Mouse (Mus musculus) G1E (cell line): Measurements from ENCODE around the gene Gnat1. TPM values are rescaled to one million over a fixed set of nuclear protein-coding genes. Genes with fewer than 3 reads are reported as not detected.

ENCODE experiments used
- ATAC-seq: 2 replicates; pipeline ENCODE4 v1.8.0; 2016; ENCODE audit warnings: mild to moderate bottlenecking; ENCODE audit not compliant: insufficient number of reproducible peaks, poor library complexity, low FRiP score, severe bottlenecking; ENCODE audit errors: extremely low read depth
- DNase-seq: peaks from one replicate; pipeline ENCODE4 v3.0.0; 2012; ENCODE audit warnings: low spot score
- H3K27me3 ChIP-seq: 2 replicates; pipeline ENCODE4 v1.6.1; 2012; ENCODE audit warnings: mild to moderate bottlenecking, low read length, inconsistent platforms; ENCODE audit not compliant: insufficient read depth
- H3K36me3 ChIP-seq: replicated peaks from 2 replicates; pipeline ENCODE3; 2012; ENCODE audit warnings: mild to moderate bottlenecking, inconsistent platforms
- H3K4me1 ChIP-seq: 2 replicates; pipeline ENCODE4 v1.6.1; 2012; ENCODE audit warnings: low read depth, low read length, inconsistent platforms, mixed read lengths; ENCODE audit not compliant: insufficient read depth
- H3K4me3 ChIP-seq: 2 replicates; pipeline ENCODE4 v1.5.1; 2012; ENCODE audit warnings: low read depth, mild to moderate bottlenecking, inconsistent platforms, low read length, moderate library complexity, mixed read lengths
- H3K9me3 ChIP-seq: replicated peaks from 2 replicates; pipeline ENCODE4 v1.6.1; 2012; ENCODE audit warnings: inconsistent platforms
- CTCF ChIP-seq: IDR thresholded peaks from 2 replicates; pipeline ENCODE4 v1.5.1; 2012; ENCODE audit warnings: low read depth, low read length, inconsistent platforms, mixed read lengths
- GATA1 ChIP-seq: IDR thresholded peaks from 2 replicates; pipeline ENCODE4 v1.6.1; 2012; ENCODE audit warnings: borderline replicate concordance, low read length, inconsistent platforms, mixed read lengths
- GATA2 ChIP-seq: IDR thresholded peaks from 2 replicates; pipeline ENCODE4 v1.6.1; 2012; ENCODE audit warnings: low read depth, low read length, inconsistent platforms, borderline replicate concordance
- POLR2AphosphoS5 ChIP-seq: IDR thresholded peaks from 2 replicates; pipeline ENCODE4 v1.6.1; 2012; ENCODE audit warnings: low read depth, low read length, inconsistent platforms; ENCODE audit not compliant: insufficient replicate concordance
- TAL1 ChIP-seq: conservative IDR thresholded peaks from 2 replicates; pipeline ENCODE4 v1.6.1; 2012; ENCODE audit warnings: low read depth, low read length, inconsistent platforms, mixed read lengths
- polyA plus RNA-seq: library from polyadenylated mRNA; stranded (reverse); fragments of >175 nt; gene quantifications from 2 replicates; pipeline ENCODE4 v1.2.3, GENCODE M21; 2012
- total RNA-seq, 2 experiments: library from RNA; stranded (forward) in 1 of 2; stranded (reverse) in 1 of 2; fragments of 200-1000 nt in 1 of 2; fragments of >200 nt in 1 of 2; fragmentation: Nextera tagmentation in 1 of 2; gene quantifications; 2 replicates each; pipeline ENCODE4 v1.2.3; 2014 to 2017

The Gnat1 gene
- total and polyA plus RNA-seq, 3 experiments = 0.05 TPM; not detected in 2

- H3K27me3 ChIP-seq = peaks cover 84% of the 10 kb centered on the region
- TF ChIP-seq POLR2AphosphoS5 (no peak), TAL1 (no peak), GATA2 (no peak), CTCF (no peak), GATA1 (no peak)
- no peak for DNase-seq
Measured at GRCm38 (mm10) chr9:107695441-107696105, 16.1 kb upstream of the Gnat1 start.

GRCm38 (mm10) chr9:107694627-107695026, 15.1 kb upstream of the Gnat1 start:
- H3K36me3 ChIP-seq = no peaks in the 10 kb centered on the region
- H3K4me3 ChIP-seq = no peak overlapping the region
- TF ChIP-seq GATA1 (no peak), CTCF (no peak), GATA2 (no peak), TAL1 (no peak), POLR2AphosphoS5 (no peak)
- 0 out of 2 replicates have a peak, but pooled peaks cover 3% of the 10 kb centered on the region for H3K4me1 ChIP-seq
- ATAC-seq = no peak
- H3K9me3 ChIP-seq = no peaks in the 10 kb centered on the region
- peaks cover 84% of the 10 kb centered on the region for H3K27me3 ChIP-seq
- no peak for DNase-seq

More at GRCm38 (mm10) chr9:107695441-107696105, 16.1 kb upstream of the Gnat1 start:
- no peak for ATAC-seq
- Histone ChIP-seq H3K4me3 (no peak overlapping the region), H3K4me1 (0 out of 2 replicates have a peak, but pooled peaks cover 3% of the 10 kb centered on the region), H3K9me3 (no peaks in the 10 kb centered on the region), H3K36me3 (no peaks in the 10 kb centered on the region)

GRCm38 (mm10) chr9:107693433-107693987, 14.0 kb upstream of the Gnat1 start:
- Histone ChIP-seq H3K4me3 (no peak overlapping the region), H3K36me3 (no peaks in the 10 kb centered on the region), H3K4me1 (0 out of 2 replicates have a peak, but pooled peaks cover 3% of the 10 kb centered on the region), H3K9me3 (no peaks in the 10 kb centered on the region), H3K27me3 (peaks cover 82% of the 10 kb centered on the region)
- TF ChIP-seq TAL1 (no peak), GATA1 (no peak), GATA2 (no peak), CTCF (no peak), POLR2AphosphoS5 (no peak)
- DNase-seq (no peak), ATAC-seq (no peak)

- TF ChIP-seq CTCF (no peak), POLR2AphosphoS5 (no peak), GATA2 (no peak), GATA1 (no peak), TAL1 (no peak)
- Histone ChIP-seq H3K4me3 (no peak overlapping the region), H3K36me3 (no peaks in the 10 kb centered on the region), H3K27me3 (peaks cover 80% of the 10 kb centered on the region), H3K4me1 (0 out of 2 replicates have a peak, but pooled peaks cover 3% of the 10 kb centered on the region), H3K9me3 (no peaks in the 10 kb centered on the region)
- ATAC-seq (no peak), DNase-seq (no peak)
Measured at GRCm38 (mm10) chr9:107692785-107693184, 13.3 kb upstream of the Gnat1 start.

GRCm38 (mm10) chr9:107690391-107690790, 10.9 kb upstream of the Gnat1 start:
- H3K4me3 ChIP-seq = no peak overlapping the region
- no peaks in the 10 kb centered on the region for H3K36me3 ChIP-seq
- 0 out of 2 replicates have a peak, but pooled peaks cover 3% of the 10 kb centered on the region for H3K4me1 ChIP-seq
- H3K9me3 ChIP-seq = no peaks in the 10 kb centered on the region
- no peak for ATAC-seq
- peaks cover 74% of the 10 kb centered on the region for H3K27me3 ChIP-seq
- no peak for DNase-seq
- no peak for TF ChIP-seq TAL1
- no peak for TF ChIP-seq GATA1
- no peak for TF ChIP-seq GATA2
- TF ChIP-seq CTCF = no peak
- TF ChIP-seq POLR2AphosphoS5 = no peak

- Histone ChIP-seq H3K36me3 (no peaks in the 10 kb centered on the region), H3K4me1 (0 out of 2 replicates have a peak, but pooled peaks cover 3% of the 10 kb centered on the region), H3K4me3 (no peak overlapping the region), H3K27me3 (peaks cover 77% of the 10 kb centered on the region), H3K9me3 (no peaks in the 10 kb centered on the region)
- TF ChIP-seq POLR2AphosphoS5 (no peak), CTCF (no peak), GATA1 (no peak), TAL1 (no peak), GATA2 (no peak)
- DNase-seq (no peak), ATAC-seq (no peak)
Measured at GRCm38 (mm10) chr9:107688939-107689338, 9.4 kb upstream of the Gnat1 start.
